Mouse (Mus musculus) frontal cortex, postnatal 10 days (tissue): ENCODE measurements at regions not wholly inside any gene's neighbourhood (a gene's known extent, or its start where the extent isn't known, plus 50 kb on each side); places are given as distances from the start of the nearest gene placed in this dataset.

ENCODE experiments used
- DNase-seq, 2 experiments: peaks; one replicate each; pipeline ENCODE4 v3.0.0; 2022; ENCODE audit warnings: low spot score in 2 of 2, mixed read lengths in 1 of 2

DNA sequence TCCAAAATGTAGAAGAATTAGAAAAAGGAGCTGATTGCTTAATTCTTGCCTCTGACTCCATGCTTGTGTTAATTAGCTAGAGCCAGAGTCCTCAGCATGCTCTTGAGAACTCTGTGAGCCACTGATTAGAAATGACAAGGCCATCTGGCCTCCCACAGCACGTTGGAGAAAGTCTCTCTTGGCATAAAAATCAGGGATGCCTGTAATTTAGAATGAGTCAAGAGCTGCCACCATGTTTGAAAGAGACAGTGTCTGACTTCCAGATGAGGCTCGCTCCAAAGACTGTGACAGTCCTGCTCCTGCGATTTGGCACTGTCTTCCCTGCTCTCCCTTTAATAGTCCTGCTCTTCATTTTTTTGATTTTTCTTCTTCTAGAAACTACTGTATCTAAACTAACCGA is 374.6 kb downstream of the Ipo11 start:
- DNase-seq = no peak

DNA sequence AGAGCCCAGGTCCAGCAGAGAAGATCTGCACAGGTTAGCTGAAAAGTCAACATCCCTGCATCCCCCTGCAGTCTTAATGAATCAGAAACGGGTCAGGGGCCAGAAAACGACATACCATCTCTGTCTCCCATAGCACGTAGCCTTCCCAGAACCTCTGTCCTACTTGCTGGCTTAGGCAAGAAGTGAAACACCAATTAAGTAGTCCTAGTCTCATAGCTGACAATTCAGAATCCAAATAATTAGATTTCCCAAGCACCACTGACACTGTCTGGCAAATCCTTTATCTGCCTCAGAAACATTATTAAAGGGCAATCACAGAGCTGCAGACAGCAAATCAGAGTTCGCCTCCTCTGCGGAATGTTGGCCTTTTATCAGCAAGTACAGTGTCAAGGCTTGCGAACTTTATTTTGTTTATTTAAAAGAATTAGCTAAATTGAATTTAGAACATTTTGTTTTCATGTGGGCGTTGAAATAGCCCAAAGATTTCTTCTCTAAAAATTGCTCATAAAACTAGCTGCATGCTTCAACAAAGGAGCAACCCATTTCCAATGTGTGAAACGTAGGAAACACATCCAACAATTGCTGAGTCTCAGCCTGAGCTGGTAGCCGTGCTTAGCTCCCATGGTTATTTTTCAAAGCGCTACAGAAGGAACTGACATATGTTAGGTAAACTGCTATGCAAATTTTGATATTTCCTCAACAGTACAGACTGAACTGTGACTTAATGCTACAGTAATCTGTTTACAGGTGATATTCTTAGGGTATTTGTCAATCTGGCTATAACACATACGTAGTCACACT is 411.2 kb downstream of the Ipo11 start:
- DNase-seq = no peak

DNA sequence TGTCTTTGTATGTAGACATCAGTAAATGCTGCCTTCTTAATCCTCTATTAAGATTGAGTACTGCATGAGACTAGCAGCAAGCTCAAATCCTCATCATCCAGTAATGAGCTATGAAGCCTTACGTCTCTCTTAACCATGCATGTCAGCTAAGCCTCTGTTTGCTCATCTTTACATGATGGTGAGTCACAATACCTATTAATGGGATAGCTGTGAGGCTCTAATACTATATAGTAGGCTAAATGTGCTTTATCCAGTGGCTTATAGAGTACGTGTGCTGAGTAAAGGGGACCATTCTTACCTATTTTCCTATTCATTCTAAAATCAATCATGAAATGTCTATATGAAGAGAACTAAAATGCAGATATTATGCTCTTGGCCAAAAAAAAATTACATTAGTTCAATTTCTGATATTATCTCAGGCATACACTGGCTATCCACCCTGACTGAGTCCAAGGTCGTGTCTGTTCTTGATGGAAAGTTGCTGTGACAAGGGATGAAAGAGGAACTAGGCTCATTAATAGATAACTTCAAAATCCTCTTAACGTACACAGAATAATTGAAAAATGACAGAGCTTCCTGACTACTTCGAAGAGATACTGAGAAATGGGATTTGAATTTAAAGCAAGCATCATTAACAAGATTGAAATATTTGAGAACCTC is 422.1 kb downstream of the Ipo11 start:
- DNase-seq = no peak

DNA sequence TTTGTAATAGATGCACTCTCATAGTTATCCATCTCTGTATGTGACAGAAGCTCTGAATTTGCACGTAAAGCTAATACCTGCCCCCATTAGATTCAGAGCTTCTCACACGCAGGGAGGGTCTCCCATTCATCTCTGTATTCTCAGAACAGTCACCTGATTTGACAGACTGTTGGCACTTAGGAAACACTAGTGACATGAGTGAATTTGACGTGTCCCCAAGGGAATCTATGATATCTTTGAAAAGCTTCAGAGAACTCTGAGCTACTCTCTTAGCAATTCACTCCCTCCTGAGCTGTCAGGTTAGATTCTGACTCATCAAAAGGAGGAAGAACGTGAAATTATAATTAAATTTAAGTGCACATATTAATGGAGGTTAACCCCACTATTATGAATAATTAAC is 423.1 kb downstream of the Ipo11 start:
- DNase-seq = no peak

DNA sequence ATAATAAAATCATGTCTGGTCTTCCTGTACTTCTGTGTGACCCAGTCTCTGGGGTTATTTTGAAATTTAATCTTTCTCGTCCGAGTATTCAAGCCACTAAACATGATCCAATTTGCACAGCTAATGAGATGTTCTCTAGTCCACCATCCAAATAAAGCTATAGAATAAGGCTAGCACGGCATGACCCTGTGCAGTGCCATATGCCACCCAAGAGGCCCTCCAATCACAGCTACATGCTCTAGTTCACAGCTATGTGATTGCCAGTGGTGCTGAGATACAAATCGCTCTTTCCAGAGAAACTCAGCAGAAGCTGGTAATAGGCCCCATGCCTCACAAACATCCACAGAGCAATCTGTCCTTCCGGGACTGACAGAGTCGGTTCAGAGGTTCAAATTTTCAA is 426.3 kb downstream of the Ipo11 start:
- DNase-seq = no peak

DNA sequence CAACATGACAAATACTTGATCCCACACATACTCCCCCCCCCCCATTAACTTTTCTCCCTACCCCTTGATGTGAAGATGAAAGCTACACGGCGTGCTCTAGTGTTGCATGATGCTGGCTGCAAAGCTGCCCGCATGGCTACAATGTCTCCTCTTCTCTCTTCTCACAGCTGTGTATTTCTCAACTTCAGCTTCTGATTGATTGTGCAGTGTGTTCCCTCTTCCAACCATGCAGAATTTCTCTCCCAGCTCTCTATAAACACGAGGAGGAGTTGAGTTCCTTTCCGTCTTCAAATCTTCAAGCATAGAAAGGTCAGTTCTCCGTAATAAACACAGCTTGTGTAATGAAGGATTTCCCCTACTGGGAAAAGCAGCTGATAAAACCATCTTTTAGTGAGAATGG is 435.5 kb downstream of the Ipo11 start:
- DNase-seq = no peak

DNA sequence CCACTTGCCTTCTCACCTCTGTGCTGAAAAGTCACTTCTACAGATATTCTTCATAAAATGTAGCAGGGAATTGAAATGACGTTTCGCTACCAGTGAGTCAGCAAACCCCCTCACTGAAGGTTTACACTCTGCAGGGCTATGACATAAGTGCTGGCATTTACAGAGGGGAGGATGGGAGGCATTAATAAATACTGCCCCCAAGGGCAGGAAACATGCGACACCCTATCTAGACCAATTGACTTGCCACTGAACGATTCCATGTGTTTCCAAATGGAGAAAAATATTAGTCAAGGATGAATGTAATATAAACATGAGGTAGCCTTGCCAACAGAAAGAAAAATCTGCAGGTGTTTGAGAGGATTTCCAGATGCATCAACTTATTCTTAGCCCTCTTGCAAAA is 465.5 kb downstream of the Ipo11 start:
- DNase-seq = no peak

DNA sequence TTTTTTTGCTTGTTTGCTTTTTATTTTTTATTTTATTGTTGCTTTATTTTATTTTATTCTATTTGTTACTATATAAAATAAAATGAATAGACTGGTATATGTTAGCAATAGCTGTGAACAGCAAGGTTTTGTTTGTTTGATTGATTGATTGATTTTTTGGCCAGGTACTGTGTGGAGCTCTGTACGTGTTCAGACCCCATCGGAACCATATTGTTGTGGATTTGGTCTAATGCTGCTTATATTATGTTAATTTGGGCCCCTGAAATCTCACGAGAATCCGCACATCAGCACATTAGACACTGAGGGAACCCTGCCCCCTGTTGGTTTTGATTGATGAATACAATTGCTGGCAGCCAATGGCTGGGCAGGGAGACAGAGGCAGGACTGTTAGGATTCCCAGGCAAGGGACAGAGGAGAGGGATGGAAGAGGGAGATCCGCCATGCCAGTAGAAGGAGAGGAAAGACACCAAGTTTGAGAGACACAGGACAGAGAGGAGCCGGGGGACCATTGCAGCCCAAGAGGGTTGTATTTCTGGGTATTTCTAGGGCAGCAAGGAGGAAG is 482.3 kb downstream of the Ipo11 start:
- no peak for DNase-seq

DNA sequence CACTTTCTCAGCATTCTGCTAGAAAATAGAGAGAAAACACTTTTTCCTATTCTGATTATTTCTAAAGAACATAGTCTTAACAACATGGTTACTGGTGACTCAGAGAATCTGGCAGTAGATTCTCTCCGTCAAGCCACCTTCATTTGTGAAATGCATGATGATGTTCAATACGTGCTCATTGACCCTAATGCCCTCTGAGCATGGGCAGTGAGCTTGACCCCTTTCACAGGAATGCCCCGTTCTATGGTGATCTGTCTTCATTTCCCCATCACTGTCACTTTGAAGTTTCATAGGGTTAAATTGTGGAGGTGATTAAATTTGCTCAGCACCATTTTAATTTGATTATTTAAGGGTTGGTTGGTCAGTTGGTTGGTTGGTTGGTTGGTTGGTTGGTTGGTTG is 504.6 kb downstream of the Ipo11 start:
- no peak for DNase-seq

DNA sequence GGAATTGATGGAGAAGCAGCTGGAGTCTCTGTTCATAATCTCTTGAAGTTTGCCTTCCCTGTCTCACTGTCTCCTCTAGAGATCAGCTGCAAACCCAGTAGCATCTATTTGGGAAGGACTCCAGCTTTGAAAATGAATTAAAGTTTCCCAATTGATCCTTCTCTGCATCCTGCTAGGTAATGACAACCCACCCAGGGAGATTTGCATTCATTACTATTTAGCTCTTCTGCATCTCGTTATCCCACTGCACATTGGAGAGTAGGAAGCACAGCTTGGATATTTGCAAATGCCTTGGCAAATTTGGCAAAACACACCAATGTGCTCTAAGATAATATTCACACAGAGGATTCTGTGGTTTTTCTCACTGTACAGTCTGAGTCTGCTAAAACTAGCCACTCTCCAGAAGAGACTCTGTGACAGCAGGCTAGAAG is 530.1 kb downstream of the Ipo11 start:
- DNase-seq = no peak

DNA sequence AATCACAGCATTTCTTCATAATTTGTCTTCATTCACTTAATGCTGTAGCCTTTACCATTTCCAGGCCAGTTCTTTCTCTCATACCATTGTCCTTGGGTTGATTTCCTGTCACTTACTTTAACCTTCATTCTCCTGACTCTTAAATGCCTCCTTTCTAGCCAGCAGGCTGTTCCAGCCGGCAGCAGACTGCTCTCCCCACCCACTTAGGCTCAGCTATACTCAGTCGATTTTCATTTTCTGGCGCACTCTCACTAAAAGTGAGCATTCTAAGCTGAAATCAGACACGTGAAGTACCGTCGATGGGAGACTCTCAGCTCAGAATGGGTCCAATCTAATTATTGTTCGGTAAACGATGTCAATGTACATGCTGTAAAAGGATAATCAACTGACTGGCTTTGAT is 544.1 kb downstream of the Ipo11 start:
- DNase-seq = no peak

DNA sequence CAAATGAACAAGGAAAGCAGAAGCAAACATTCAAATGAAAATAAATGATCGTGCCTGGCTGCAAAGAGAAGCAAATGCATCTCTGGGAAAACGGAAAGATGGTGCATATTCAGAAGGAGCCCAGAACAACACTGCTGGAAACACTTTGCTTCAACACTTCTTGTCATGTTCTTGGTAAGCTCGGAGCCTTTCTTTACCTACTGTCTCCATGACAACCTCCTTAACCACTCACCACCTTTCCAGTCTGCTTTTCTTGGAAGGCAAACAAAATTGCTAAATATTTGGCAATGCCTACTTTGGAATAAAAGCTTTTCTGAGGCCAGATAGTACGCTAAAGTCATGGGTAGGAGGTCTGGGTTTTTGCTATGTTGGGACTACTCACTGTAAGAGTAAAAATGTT is 548.1 kb downstream of the Ipo11 start:
- DNase-seq = no peak

DNA sequence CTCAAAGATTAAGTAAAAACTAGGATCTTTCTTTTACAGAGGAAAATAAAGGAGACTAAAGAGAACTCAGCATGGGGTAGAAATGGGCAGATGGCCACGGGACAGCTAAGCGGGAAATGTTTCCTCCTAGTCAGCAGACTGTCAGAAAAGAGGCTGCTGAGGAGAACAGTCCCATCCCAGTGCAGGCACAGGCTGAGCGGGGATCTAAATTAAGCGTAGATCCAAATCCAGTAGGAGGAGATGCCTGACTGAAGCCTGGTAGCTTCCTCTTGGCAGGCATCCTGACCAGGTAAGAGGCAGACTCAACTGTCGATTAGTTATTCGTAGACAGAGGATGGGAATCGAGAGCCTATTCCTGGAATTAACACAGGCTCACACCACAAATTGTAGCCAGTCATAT is 569.2 kb downstream of the Ipo11 start:
- no peak for DNase-seq

DNA sequence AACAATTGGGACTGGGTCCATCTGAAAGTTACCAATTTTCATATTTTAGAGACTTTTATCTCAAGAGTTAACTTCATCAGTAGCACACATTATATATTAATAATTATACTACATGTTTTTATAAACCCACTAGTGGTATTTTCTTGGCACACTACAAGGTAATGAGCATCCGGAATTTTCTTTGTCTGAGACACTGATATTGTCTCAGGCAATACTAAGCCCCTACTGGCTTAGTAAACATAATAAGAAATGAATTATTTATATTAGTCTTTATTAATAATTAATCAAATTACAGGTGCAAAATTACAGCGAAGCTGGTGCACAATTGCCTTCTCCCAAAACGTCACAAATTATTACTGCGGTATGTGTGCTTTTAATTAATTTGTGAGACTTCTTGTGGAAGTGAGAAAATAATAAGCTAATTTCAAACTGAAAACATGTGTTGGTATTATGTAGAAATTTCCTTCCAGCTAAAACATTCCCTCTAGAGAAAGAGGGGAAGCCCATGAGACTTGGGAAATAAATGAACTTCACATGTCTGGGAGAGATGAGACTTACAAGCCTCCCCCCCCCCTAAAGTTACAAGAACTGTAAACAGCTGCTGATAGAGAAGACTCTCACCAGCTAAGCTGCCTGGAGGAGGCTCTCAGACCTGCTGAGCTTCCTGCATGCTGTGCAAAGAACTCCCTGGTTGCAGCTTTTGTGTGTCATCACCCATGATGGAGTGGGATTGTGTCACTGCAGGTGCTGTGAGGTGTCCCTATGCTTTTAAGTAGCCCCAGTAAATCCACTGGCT is 583.9 kb downstream of the Ipo11 start:
- no peak for DNase-seq

DNA sequence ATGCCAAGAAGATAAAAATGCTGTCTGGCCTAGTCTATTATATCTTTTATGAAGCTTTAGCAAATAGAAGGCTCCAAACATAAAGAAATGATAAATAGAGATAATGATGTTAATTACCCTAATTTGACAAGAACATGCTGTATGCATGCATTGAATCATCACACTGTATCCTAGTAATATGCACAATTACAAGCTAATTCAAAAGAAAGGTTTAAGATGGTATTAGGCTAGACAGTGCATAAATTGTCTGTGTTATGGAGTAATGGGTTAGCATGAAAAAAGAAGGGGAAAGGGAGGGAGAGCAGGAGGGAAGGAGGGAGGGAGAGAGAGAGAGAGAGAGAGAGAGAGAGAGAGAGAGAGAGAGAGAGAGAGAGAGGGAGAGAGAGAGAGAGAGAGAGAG is 604.7 kb downstream of the Ipo11 start:
- DNase-seq = no peak

DNA sequence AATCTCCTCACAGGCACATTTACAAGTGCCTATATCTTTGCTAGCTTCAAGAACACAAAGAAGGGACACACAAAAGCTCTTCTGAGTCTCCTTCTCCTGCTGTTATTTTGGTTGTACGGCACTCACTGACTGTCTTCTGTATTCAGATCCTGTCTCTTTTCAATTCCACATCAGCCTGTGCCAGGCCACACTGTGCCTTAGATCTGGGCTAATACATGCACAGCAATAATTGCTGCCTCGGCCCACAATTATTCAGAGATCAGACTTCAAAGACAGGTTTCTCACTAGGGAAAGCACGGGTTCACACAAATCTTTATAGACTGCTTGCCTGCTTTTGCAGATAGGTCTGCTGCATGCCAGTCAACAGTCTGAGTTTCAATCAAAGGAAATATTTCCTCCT is 617.8 kb downstream of the Ipo11 start:
- peak in 1 of 2 experiments; percentile 5 for DNase-seq

DNA sequence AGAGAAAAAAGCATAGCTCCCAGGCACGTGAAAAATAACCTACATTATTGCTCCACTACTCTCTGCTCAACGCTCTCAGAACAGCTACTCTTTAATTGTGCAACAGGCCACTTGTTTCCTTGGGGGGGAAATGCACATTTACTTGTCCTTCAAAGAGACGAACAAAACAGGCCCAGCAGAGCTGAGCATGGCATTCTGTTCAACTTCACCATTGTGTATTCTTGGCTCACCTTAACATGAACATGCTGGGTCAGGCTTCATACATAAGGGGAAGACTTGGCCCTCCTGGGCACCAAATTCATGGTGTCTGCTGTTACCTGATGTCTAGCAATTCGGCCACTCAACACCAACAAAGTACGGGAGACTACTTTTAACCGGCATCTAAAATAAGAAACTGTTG is 618.3 kb downstream of the Ipo11 start:
- no peak for DNase-seq

DNA sequence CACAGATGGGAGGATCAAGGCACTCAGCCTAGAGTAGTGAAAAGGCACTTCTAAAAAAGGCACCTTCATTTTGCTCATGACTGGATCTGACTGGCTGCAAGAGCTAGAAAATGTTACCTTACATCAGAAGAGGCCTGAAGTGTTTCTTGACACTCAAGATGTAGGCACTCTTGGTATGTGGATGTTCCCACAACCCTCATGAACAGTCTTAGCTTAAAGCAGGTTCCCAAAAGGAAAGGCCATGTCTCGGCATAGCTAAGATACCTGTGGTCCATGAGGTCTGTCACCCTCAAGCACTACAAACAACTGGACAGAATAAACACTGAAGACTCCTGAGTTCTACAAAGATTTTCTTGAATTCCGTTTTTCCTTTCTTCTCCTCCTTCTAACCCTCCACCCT is 619.5 kb downstream of the Ipo11 start:
- DNase-seq = no peak

DNA sequence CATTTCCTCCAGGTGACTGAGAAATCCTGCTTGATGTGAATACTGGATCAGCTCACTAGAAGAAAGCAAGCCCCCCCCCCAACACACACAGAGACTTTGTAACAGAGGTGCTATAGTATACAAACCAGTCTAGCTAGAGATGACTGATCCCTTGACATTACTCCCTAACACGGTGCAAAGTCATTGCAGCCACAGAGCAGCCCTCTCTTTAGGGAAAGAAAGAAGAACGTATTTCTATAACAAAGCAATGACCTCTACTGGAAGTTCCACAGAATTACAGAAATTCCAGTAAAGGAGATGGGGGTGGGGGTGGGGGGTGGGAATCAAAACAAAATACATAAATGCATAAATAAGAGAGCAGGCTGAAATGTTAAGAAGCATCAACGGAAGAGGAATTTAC is 655.6 kb downstream of the Ipo11 start:
- no peak for DNase-seq

DNA sequence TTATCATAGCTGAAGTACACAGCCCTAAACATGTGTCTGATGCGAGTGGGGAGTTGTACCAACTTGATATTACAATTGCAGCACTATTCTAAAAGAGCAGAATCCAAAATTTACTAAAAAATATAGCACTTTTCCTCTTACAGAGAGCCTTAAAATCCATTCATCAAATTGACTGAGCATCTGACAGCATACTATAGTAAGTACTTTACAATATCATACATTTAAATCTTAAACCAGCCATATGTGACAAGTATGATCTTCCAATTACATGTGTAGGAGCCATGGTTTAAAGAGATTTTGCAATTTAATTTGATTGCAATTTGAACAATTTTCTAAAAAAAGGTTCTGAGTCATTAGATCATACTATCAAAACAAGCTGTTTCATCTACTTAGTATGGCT is 676.9 kb downstream of the Ipo11 start:
- DNase-seq = no peak
